In the genomic region with DNA sequence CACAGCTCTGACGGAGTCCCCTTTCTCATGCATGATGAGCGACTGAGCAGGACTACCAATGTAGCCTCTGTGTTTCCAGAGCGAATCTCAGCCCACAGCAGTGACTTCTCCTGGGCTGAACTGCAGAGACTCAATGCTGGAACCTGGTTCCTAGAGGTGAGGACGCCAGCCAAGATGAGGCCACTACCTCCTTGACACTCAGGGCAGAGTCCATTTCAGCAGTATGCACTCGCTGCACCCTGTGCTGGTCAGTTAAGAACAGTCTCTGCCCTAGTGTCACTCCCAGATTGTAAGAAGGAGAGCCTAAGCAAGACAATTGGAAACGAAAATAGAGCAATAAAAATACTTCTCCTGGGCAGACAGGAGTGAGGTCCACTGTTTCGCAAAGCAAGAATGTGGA, we compare ENCODE assay signal across 22 mouse cellular contexts. TPM values are rescaled to one million over a fixed set of nuclear protein-coding genes. Genes with fewer than 3 reads are reported as not detected.
DNase-seq lines count a peak whose midpoint lies in the region; ATAC-seq and TF ChIP-seq lines count a peak whose summit lies in the region.
"Had no signal": no experiment of that assay in that cellular context is flagged by ENCODE, and none has a peak within 500 bp of the region (broad histone marks: within the 10 kb centered on the region; RNA-seq: fewer than 3 reads in every experiment).

No protein-coding gene starts in this region.

- 74% methylated on average over 7 of the region's 7 CpGs for WGBS in liver, adult 2 months
- WGBS in forebrain, embryonic 15.5 days = 83% methylated on average over 7 of the region's 7 CpGs

- no peaks in the 10 kb centered on the region for H3K27me3 ChIP-seq in liver, adult 2 months (ENCODE audit: control insufficient read depth, insufficient read depth, low read length)
- H3K27me3 ChIP-seq in forebrain, embryonic 15.5 days = no peaks in the 10 kb centered on the region
- H3K27me3 ChIP-seq: CH12.LX; forebrain, embryonic 13.5 days had no signal

- no peaks in the 10 kb centered on the region for H3K79me2 ChIP-seq in liver, adult 2 months (ENCODE audit: control insufficient read depth, insufficient read depth, low read length)

- H3K27ac ChIP-seq in liver, adult 2 months (replicated peaks; ENCODE audit: insufficient read depth, low read depth, low read length) = no peak overlapping the region
- no peak overlapping the region for H3K27ac ChIP-seq in layer of hippocampus, adult 2 months
- H3K27ac ChIP-seq in forebrain, embryonic 15.5 days (replicated peaks) = no peak overlapping the region
- H3K27ac ChIP-seq: embryonic facial prominence, embryonic 10.5 days; forebrain, embryonic 13.5 days; heart, embryonic 13.5 days had no signal

- no peak for ATAC-seq in forebrain, embryonic 15.5 days (replicated peaks)
- ATAC-seq: forebrain, embryonic 13.5 days; Patski had no signal

- H3K9me3 ChIP-seq in forebrain, embryonic 15.5 days = no peaks in the 10 kb centered on the region
- H3K9me3 ChIP-seq: embryonic facial prominence, embryonic 10.5 days; forebrain, embryonic 13.5 days; heart, embryonic 13.5 days had no signal

- peak; percentile 64 for DNase-seq in kidney, adult 11 months
- DNase-seq in kidney, postnatal 4 days = no peak
- peak; percentile 4 for DNase-seq in liver, adult 2 months (ENCODE audit: extremely low read depth, low read depth, low spot score)
- no peak for DNase-seq in liver
- DNase-seq in kidney, postnatal 25 days = peak; percentile 53 to 79
- DNase-seq in cerebellum, postnatal 4 days (ENCODE audit: low spot score in 2 of 2) = no peak
- DNase-seq in layer of hippocampus, adult 2 months (ENCODE audit: low spot score in 2 of 2) = no peak
- DNase-seq: adrenal gland, adult 2 months; adrenal gland, postnatal 25 days; cerebellum, adult 18-20 months; cerebellum, adult 9-11 months; cerebellum, postnatal 36 days; gastrocnemius, postnatal 36 days; heart, adult 11 months; heart, postnatal 36 days had no signal

- no peaks in the 10 kb centered on the region for H3K36me3 ChIP-seq in liver, adult 2 months (ENCODE audit: control insufficient read depth, insufficient read depth, low read length)
- H3K36me3 ChIP-seq in forebrain, embryonic 15.5 days = no peaks in the 10 kb centered on the region
- H3K36me3 ChIP-seq: embryonic facial prominence, embryonic 10.5 days; heart, embryonic 13.5 days had no signal

- no peak for TF ChIP-seq POLR2A in liver, adult 2 months (IDR thresholded peaks at IDR 0.05; ENCODE audit: extremely low read depth, insufficient read depth, low read length)

- no peak for TF ChIP-seq CTCF in liver, adult 2 months (IDR thresholded peaks at IDR 0.05; ENCODE audit: low read depth, low read length)
- no peak for TF ChIP-seq CTCF in layer of hippocampus, adult 2 months (conservative IDR thresholded peaks at IDR 0.05)

- no peaks in the 10 kb centered on the region for H3K4me1 ChIP-seq in liver, adult 2 months (ENCODE audit: control insufficient read depth, insufficient read depth, low read length)
- H3K4me1 ChIP-seq in forebrain, embryonic 15.5 days = peaks cover 9% of the 10 kb centered on the region; the same call in 1 of the 2 replicates

- no peak overlapping the region for H3K4me2 ChIP-seq in forebrain, embryonic 15.5 days (replicated peaks)
- H3K4me2 ChIP-seq: forebrain, embryonic 13.5 days; heart, embryonic 13.5 days had no signal

- no peak overlapping the region for H3K9ac ChIP-seq in liver, adult 2 months (ENCODE audit: low read depth, low read length)
- H3K9ac ChIP-seq in forebrain, embryonic 15.5 days (replicated peaks) = no peak overlapping the region
- H3K9ac ChIP-seq: forebrain, embryonic 13.5 days; heart, embryonic 13.5 days had no signal

- H3K4me3 ChIP-seq in liver, adult 2 months (ENCODE audit: insufficient read depth, low read depth, low read length) = no peak overlapping the region
- no peak overlapping the region for H3K4me3 ChIP-seq in layer of hippocampus, adult 2 months
- no peak overlapping the region for H3K4me3 ChIP-seq in forebrain, embryonic 15.5 days
- H3K4me3 ChIP-seq: embryonic facial prominence, embryonic 10.5 days; forebrain, embryonic 13.5 days; heart, embryonic 13.5 days had no signal

RNA-seq across cellular contexts. Expression of gene Gdpd2, which starts 4.7 kb away (rescaled TPM):
- not detected in 2 replicates for total RNA-seq in liver, adult 2 months (2014; rRNA removed)
- polyA plus RNA-seq in liver, adult 2 months (2012; rRNA removed) = not detected in 2 replicates
- total RNA-seq in layer of hippocampus, adult 2 months (2021) = 10 to 100 TPM; 10.1 to 18.6 TPM
- polyA plus RNA-seq in forebrain, embryonic 15.5 days (2015; fragmentation: Nextera tagmentation; extraction: Ambion mirVana) = 10.2 and 13.8 TPM in 2 replicates
- total RNA-seq: CH12.LX; gastrocnemius, adult 8-10 months; gastrocnemius, postnatal 36 days; heart, postnatal 36 days had no signal

RNA-seq across cellular contexts. Expression of gene Dlg3, which starts 33.2 kb away (rescaled TPM):
- 15.0 and 18.7 TPM in 2 replicates for total RNA-seq in liver, adult 2 months (2014; rRNA removed)
- polyA plus RNA-seq in liver, adult 2 months (2012; rRNA removed) = 5.0 and 6.2 TPM in 2 replicates
- total RNA-seq in layer of hippocampus, adult 2 months (2021) = 100 to 1,000 TPM; 156 to 163 TPM
- polyA plus RNA-seq in forebrain, embryonic 15.5 days (2015; fragmentation: Nextera tagmentation; extraction: Ambion mirVana) = 7.3 and 10.0 TPM in 2 replicates

Comparison
In these comparisons a context has a peak if more than half of its experiments do, and no peak if none do; other contexts are left out.
1. DNase-seq: peak in kidney, adult 11 months (single experiment), liver, adult 2 months (single experiment) and kidney, postnatal 25 days (2 of 2); none in kidney, postnatal 4 days (0 of 2), liver (single experiment), cerebellum, postnatal 4 days (0 of 2) and layer of hippocampus, adult 2 months (0 of 2).
2. RNA of gene Gdpd2, which starts 4.7 kb away (total RNA-seq): 10.1 to 18.6 TPM in layer of hippocampus, adult 2 months; not detected in liver, adult 2 months; every median in the first group is over 10 times any median in the second.